Mouse (Mus musculus) spleen, adult 2 months (tissue): Measurements from ENCODE around the gene 9930111J21Rik2.
"Not testable (repeated sequence)": the region's sequence is repeated elsewhere in the genome, so short reads cannot be mapped to it uniquely, and the experiment has no call there.

Source experiments
- CTCF ChIP-seq: fragments of 200-500 bp; IDR thresholded peaks from 2 replicates; pipeline ENCODE4 v1.5.1; 2011; ENCODE audit warnings: mild to moderate bottlenecking, inconsistent platforms; ENCODE audit not compliant: insufficient read depth, insufficient read length, insufficient replicate concordance; ENCODE audit errors: extremely low read depth
- POLR2A ChIP-seq: fragments of 200-500 bp; IDR thresholded peaks from 2 replicates; pipeline ENCODE4 v1.6.1; 2011; ENCODE audit warnings: low read depth, low read length, inconsistent platforms

DNA sequence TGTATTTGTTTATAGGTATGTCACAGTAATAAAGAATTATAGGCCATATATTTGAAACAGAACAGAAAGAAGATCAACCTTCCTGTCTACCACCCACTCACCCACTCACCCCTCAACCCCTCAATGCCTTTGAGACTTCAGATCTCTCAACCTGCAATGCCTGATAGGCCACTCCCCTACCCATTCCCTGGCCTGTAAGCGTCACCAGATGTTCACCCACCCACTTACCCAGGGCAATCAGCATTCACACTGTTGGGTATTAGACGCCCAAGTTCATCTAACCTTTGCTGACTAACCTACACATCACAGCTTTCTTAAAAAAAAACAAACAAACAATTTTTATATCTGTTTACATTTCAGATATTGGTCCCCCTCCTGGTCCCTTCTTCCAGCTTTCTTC is 10.8 kb upstream of the 9930111J21Rik2 start:
- TF ChIP-seq CTCF, POLR2A: not testable (repeated sequence)
